Mouse (Mus musculus) embryonic facial prominence, embryonic 14.5 days (tissue): Measurements from ENCODE around the gene Cables2. TPM values are rescaled to one million over a fixed set of nuclear protein-coding genes. Genes with fewer than 3 reads are reported as not detected.
"Not testable (repeated sequence)": the region's sequence is repeated elsewhere in the genome, so short reads cannot be mapped to it uniquely, and the experiment has no call there.

ENCODE experiments used
- ATAC-seq: fragments of 200-750 bp; cut with Nextera tagmentation; 2 replicates; pipeline ENCODE4 v1.8.0; 2017; ENCODE audit warnings: low read depth, moderate number of reproducible peaks, moderate TSS enrichment
- DNase-seq: peaks from one replicate; pipeline ENCODE4 v3.0.0-alpha.2; 2015; ENCODE audit warnings: low spot score
- H3K27ac ChIP-seq: fragments of 300-500 bp; sonication (generic); replicated peaks from 2 replicates; pipeline ENCODE4 v1.5.1; 2014; ENCODE audit warnings: low read depth, mild to moderate bottlenecking, low read length, moderate library complexity
- H3K27me3 ChIP-seq: fragments of 300-500 bp; sonication (generic); replicated peaks from 2 replicates; pipeline ENCODE4 v1.6.1; 2014; ENCODE audit warnings: low read length; ENCODE audit not compliant: control insufficient read depth, insufficient read depth
- H3K36me3 ChIP-seq: fragments of 300-500 bp; sonication (generic); 2 replicates; pipeline ENCODE4 v1.6.1; 2014; ENCODE audit warnings: low read length, mixed read lengths; ENCODE audit not compliant: control insufficient read depth, insufficient read depth
- H3K4me1 ChIP-seq: fragments of 300-500 bp; sonication (generic); 2 replicates; pipeline ENCODE4 v1.6.1; 2014; ENCODE audit warnings: antibody characterized with exemption, low read length; ENCODE audit not compliant: control insufficient read depth, insufficient read depth
- H3K4me2 ChIP-seq: fragments of 300-500 bp; sonication (generic); 2 replicates; pipeline ENCODE4 v1.6.1; 2014; ENCODE audit warnings: low read depth, mild to moderate bottlenecking, low read length, moderate library complexity, mixed read lengths
- H3K4me3 ChIP-seq: fragments of 300-500 bp; sonication (generic); 2 replicates; pipeline ENCODE4 v1.5.1; 2014; ENCODE audit warnings: low read depth, mild to moderate bottlenecking, low read length
- H3K9ac ChIP-seq: fragments of 300-500 bp; sonication (generic); 2 replicates; pipeline ENCODE4 v1.6.1; 2014; ENCODE audit warnings: low read depth, mild to moderate bottlenecking, low read length, moderate library complexity, mixed read lengths
- H3K9me3 ChIP-seq: fragments of 300-500 bp; sonication (generic); 2 replicates; pipeline ENCODE4 v1.6.1; 2016; ENCODE audit warnings: low read length; ENCODE audit not compliant: control insufficient read depth
- WGBS: fragments of 180-500 bp; shearing (Covaris S2); extraction: QIAGEN DNeasy Blood & Tissue Kit; methylation state at CpG from one replicate; pipeline ENCODE4 v1.1.7; 2014; 5-methylcytosine and 5-hydroxymethylcytosine counted together
- polyA plus RNA-seq: library from polyadenylated mRNA; unstranded; fragments of >200 nt; fragmentation: Nextera tagmentation; extraction: Ambion mirVana; gene quantifications from 2 replicates; pipeline ENCODE4 v1.2.1, GENCODE M21; 2014

Gene Cables2
- polyA plus RNA-seq, 1 experiment from 2014 or later = 16.5 TPM

- Histone ChIP-seq H3K4me3 (no peak overlapping the region), H3K36me3 (peaks cover 73% of the 10 kb centered on the region), H3K27me3 (no peaks in the 10 kb centered on the region), H3K27ac (no peak overlapping the region; the same call in 1 of the 2 replicates), H3K9ac (no peak overlapping the region), H3K9me3 (no peaks in the 10 kb centered on the region), H3K4me1 (no peaks in the 10 kb centered on the region), H3K4me2 (no peak overlapping the region)
- DNase-seq (peak; percentile 35), ATAC-seq (no peak)
- WGBS = 72% methylated on average over 3 of the region's 3 CpGs
Measured at GRCm38 (mm10) chr2:180262441-180262840, 10.9 kb downstream of the Cables2 start.

GRCm38 (mm10) chr2:180261901-180262300, 11.4 kb downstream of the Cables2 start:
- Histone ChIP-seq H3K4me3 (no peak overlapping the region), H3K9me3 (no peaks in the 10 kb centered on the region), H3K4me1 (no peaks in the 10 kb centered on the region), H3K36me3 (peaks cover 68% of the 10 kb centered on the region), H3K27ac (no peak overlapping the region), H3K4me2 (no peak overlapping the region), H3K27me3 (no peaks in the 10 kb centered on the region), H3K9ac (no peak overlapping the region)
- DNase-seq = no peak
- 86% methylated on average over 7 of the region's 7 CpGs for WGBS
- no peak for ATAC-seq

DNA sequence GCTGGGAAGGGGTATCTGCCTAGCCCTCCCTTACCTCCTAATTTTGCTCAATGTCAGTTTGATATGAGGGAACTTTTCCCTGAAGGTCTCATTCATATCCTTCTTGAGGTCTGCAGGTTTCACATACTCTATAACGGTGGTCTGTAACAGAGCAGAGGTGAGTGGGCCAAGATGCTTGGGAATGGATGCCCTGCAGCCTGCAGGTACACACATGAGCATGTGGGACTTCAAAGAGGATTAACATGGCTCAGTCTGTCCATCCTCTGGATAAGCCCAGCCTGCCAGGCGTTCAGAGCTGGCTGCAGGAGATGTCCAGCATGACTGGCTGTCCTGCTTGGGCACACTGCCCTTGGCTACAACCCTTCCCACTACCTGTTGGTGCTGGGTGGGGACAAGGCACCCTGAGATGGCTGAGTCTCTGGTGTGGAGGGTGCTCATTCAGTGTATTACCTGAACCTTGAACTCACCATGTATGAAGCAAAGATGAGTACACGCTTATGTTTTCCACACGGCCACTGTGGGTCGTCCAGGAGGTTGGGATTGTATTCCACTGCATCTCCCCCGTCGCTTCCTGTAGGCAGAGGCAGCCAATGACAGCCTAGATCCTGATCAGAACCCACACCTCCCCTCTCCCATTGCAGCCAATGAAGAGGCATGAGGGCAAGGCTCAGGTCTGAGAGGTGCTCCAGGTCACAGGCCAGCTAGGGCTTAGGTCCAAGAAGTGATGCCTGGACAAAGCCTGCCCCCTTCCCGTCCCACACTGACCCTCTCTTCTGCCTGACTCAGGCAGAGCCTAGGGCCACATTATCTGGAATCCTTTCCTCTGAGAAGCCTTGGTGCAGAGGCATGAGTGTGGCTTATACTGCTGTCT, 12.5 kb downstream of the Cables2 start:
- no peak for DNase-seq
- WGBS = 50% methylated on average over 8 of the region's 8 CpGs

GRCm38 (mm10) chr2:180259826-180260609, 13.3 kb downstream of the Cables2 start:
- DNase-seq, H3K27ac ChIP-seq, H3K9ac ChIP-seq, H3K4me2 ChIP-seq, H3K4me1 ChIP-seq, ATAC-seq, H3K4me3 ChIP-seq, H3K9me3 ChIP-seq, H3K27me3 ChIP-seq: not testable (repeated sequence)
- 64% methylated on average over 17 of the region's 17 CpGs for WGBS
- H3K36me3 ChIP-seq = peaks cover 59% of the 10 kb centered on the region

More for the DNA sequence above, 12.5 kb downstream of the Cables2 start:
- H3K36me3 ChIP-seq = peaks cover 60% of the 10 kb centered on the region
- no peak overlapping the region for H3K27ac ChIP-seq
- no peak for ATAC-seq
- no peak overlapping the region for H3K4me3 ChIP-seq
- H3K9ac ChIP-seq = no peak overlapping the region
- H3K9me3 ChIP-seq = no peaks in the 10 kb centered on the region
- no peak overlapping the region for H3K4me2 ChIP-seq
- no peaks in the 10 kb centered on the region for H3K4me1 ChIP-seq
- no peaks in the 10 kb centered on the region for H3K27me3 ChIP-seq

GRCm38 (mm10) chr2:180258951-180259484, 14.3 kb downstream of the Cables2 start:
- H3K9ac ChIP-seq = 0 out of 2 replicates have a peak overlapping the region, but pooled peaks have one; percentile 11
- not testable (repeated sequence) for H3K4me2 ChIP-seq, ATAC-seq, H3K27me3 ChIP-seq, H3K4me1 ChIP-seq, H3K9me3 ChIP-seq, H3K27ac ChIP-seq, H3K4me3 ChIP-seq, DNase-seq
- 84% methylated on average over 10 of the region's 10 CpGs for WGBS
- H3K36me3 ChIP-seq = peaks cover 57% of the 10 kb centered on the region

DNA sequence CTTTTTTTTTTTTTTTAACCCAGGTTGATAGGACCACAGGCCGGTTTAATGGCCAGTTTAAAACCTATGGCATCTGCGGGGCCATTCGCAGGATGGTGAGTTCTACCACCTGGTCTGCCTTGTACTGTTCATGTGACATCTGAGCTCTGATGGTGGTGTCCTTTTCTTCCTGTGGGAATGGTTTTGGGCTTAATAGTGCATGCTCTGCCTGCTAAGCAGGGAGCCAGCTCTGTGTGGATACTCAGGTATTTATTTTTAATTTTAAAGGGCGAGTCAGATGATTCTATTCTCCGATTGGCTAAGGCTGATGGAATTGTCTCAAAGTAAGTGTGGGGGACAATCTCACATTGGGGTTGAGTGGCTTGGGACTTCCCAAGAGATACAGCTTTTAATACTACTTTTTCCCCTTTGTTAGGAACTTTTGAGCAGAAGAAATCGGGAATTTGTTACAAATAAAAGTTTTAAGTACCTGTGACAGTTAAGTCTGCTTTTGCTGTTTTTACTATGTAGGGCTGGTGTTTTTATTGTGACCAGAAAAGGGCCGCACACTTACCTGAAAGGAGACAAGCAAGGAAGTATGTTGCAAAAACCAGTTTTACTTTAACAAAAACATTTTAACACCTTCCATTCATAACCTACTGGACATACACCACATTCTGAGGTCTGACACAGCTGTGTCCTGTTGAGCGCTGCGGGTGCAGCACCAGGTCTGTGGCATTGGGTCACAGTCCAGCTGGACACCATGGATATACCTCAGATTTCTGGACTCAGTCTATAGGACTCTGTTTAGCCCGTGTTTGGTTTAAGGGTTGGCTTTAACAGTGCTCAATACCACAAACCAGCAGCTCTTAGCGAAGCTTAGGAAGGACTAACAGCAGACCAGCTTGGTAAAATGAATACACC, 15.1 kb downstream of the Cables2 start:
- Histone ChIP-seq H3K4me3 (peak overlapping the region; percentile 77), H3K9me3 (no peaks in the 10 kb centered on the region), H3K27ac (no peak overlapping the region), H3K9ac (peak overlapping the region; percentile 89), H3K36me3 (peaks cover 49% of the 10 kb centered on the region), H3K27me3 (no peaks in the 10 kb centered on the region), H3K4me2 (peak overlapping the region; percentile 82), H3K4me1 (no peaks in the 10 kb centered on the region)
- 51% methylated on average over 11 of the region's 11 CpGs for WGBS
- DNase-seq (no peak), ATAC-seq (no peak)

DNA sequence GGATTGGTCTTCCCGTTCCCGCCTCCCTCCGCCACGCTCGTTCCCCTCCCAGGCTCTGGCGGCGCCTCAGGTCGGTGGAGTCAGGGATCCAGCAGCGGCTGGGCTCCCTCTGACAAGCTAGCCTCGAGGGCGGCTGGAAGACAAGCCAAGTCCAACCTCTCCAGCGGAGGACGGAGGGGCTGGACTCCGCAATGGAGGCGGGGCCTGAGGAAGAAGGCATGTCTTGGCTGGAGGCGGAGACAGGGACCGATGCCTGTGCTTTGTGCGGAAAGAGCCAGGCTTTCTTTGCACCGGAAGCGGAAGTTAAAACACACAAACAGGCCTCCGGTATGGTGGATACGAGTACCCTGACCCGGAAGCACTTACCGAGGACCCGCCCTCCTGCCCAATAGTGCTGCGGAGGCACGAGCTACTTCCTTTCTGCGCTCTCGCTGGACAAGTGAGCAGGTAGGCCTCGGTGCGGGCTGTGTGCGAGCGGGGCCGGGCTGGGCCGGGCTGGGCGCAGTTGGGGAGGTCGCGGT, 16.2 kb downstream of the Cables2 start, which contains the start of gene Rps21:
TSS of gene Rps21 (plus strand) at position 377 of the 521 bp plus-strand sequence.
- 0% methylated on average over 23 of the region's 38 CpGs for WGBS
- peak within 1 kb of the TSS; percentile 77 for H3K4me3 ChIP-seq
- no peaks in the 10 kb centered on the region for H3K4me1 ChIP-seq
- H3K9me3 ChIP-seq = no peaks in the 10 kb centered on the region
- H3K4me2 ChIP-seq = peak within 1 kb of the TSS; percentile 82
- H3K27ac ChIP-seq = peak within 1 kb of the TSS; percentile 80
- no peaks in the 10 kb centered on the region for H3K27me3 ChIP-seq
- peak within 1 kb of the TSS; percentile 89 for H3K9ac ChIP-seq
- H3K36me3 ChIP-seq = peaks cover 38% of the 10 kb centered on the region
- DNase-seq (peak; percentile 100), ATAC-seq (peak; percentile 97)
